Mouse (Mus musculus): ENCODE measurements around the gene Ints1.

Gene Ints1

DNA sequence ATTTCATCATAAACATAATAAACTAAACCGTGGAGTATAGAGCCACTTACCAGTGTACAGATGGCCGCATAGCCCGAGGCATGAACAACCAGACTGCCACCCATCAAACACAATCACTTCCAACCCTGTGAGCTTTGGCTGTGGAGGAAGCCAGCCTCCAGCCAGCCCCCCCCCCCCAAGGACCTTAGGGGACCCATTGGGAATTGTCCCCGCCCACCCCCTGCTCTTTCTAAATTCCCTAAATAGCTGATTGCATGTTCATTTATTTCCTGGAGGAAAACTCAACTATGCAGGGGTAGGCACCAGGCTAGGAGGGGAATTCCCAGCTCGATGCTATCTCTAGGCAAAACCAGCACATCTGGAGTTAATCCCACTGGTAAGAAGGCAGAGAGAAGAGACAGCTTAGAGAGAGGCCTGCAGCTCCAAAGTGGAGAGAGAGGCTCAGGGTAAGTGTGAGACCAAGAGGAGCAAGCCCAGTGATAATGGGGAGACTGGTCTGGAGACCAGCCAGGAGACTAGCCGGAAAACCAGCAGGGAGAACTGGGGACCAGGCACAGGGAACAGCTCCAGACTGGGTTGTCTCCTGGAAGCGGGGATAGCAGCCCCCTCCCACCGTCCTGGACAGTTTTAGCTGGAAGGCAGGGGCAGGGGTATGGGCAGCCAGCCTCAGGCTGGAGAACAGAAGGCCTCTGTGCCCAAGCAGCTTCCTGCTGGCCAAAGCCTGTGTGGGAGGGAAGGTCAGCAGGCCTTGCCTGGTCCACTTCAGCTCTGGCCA is 44.6 kb downstream of the Ints1 start:
- in situ Hi-C loops (cut with MboI; ENCODE audit: unreplicated experiment in 2 of 2), result no loop called here

DNA sequence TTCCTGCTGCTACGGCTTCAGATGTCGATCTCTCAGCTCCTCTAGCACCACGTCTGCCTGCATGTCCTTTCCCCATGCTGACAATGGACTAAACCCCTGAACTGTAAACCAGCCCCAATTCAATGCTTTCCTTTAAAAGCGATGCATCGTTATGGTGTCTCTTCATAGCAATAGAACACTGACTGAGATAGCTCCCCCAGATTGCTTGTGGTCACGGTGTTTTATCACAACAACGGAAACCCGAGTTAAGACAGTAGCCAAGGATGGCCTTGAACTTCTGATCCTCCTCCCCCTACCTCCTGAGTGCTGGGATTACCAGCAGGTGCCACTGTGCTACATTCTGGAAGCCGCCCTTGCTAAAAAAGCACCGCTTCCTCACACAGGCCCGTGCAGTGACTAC is 48.2 kb downstream of the Ints1 start:
- in situ Hi-C loops (cut with MboI; ENCODE audit: unreplicated experiment in 2 of 2), result no loop called here

DNA sequence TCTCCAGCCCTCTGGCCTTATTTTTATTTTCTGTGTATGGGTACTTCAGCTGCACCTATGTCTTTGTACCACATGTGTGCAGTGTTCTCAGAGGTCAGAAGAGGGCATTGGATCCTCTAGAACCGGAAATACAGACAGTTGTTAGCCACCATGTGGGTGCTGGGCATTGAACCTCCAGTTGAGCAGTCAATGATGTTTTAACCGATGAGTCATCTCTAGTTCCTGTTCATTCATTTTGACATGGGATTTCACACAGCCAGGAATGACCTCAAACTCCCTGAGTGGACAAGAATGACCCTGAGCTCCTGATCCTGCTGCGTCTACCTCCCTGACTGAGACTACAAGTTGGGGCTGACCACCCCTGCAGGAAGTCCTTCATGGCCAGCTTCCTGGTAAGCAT is 49.3 kb downstream of the Ints1 start:
- in situ Hi-C loops (cut with MboI; ENCODE audit: unreplicated experiment in 2 of 2), result no loop called here

DNA sequence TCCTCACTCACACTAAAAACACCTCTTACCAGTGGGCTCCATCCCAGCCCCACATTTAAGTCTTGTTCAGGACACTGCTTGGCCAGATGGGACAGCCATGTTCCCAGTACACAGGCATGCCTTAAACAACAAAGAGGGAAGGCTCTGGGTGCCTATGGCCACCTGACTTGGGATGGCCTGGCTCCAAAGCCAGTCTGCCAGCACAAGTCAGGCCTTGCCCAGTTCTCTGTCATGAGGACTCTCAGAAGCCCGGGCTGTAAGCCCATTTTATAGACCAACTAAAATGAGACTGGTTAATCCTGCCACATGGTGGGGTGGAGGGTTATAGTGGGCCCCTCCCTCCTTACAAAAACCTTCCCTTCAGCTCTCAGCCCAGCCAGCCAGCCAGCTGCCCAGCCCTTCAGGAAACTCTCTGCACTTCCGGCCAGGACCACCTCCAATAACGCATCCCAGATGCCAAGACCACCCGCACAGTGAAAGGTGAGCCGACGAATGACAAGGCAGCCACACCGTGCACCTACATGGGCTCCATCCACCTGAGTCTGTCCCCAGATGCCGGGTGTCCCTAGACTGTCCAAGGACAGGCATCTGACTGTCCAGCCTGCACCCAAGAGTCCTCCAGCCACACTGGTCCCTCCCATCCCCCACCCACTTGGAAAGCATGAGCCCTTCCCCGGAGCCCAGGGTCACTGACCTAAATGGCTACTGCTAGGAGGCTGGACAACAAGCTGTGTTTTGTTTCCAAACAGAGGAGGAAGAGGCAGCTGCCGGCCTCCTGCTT is 50.9 kb downstream of the Ints1 start:
- in situ Hi-C loops (cut with MboI; ENCODE audit: unreplicated experiment in 2 of 2), result loop anchor here in 1 of 2 experiments (5.0 kb wide), 1 partner anchor 88 kb away; no protein-coding TSS in a partner anchor

DNA sequence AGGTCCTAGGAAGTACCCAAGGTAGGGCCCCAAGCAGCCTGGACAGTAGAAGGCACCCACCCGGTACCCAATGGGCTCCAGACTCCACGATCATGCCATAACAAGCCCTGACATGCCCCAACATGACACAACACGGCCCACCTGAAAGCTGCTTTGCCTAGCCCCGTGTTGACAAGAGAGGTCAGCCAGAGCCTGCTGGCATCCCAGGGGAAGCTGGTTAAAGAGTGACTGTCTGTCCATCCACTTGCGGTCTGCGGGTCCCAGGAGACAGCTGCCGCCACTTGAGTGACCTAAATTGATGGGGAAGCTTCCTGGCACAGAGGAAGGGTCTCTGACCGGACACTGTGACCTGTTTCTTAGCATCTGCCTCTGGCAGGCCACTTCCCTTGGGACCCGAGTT is 52.4 kb downstream of the Ints1 start:
- in situ Hi-C loops (cut with MboI; ENCODE audit: unreplicated experiment in 2 of 2), result loop anchor here in 1 of 2 experiments (5.0 kb wide), 1 partner anchor 89 kb away; no protein-coding TSS in a partner anchor

DNA sequence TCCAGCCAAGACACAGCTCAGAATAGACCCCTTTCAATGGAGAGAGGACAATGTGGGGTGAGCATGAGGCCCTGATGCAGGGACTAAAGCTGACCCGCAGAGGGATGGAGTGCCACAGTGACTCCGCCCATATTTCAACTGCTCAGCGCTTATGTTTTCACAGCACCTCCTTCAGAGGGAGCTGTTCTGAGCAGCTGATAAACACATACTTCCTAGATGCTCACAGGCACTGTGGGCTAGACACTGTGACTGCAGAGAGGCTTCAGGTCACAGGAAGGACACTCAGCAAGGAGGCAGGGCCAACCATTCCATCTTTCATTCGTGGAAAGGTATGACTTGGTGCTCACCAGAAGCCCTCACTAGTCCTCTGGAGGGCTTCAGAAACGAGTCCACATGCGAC is 52.8 kb downstream of the Ints1 start:
- in situ Hi-C loops (cut with MboI; ENCODE audit: unreplicated experiment in 2 of 2), result loop anchor here in 1 of 2 experiments (5.0 kb wide), 1 partner anchor 90 kb away; no protein-coding TSS in a partner anchor

DNA sequence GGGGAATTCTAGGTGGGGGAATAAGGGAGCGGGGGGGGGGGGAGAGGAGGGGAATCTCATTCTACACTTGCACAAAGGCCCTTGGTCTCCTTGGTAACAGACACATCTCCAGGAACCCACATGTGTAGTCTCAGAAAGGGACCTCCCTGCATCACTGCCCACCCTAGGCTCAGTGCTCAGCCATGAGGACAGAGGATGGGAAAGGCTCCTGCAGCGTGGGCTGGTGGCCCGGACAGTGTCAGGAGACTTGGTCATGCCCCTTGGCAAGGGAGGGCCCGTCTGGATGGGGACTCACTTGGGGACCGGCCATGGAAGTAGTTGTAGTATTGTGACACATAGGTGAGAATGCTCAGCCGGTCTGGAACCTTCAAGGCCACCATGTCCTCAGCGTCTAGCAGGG is 56.5 kb downstream of the Ints1 start:
- in situ Hi-C loops (cut with MboI; ENCODE audit: unreplicated experiment in 2 of 2), result loop anchor here in 1 of 2 experiments (5.0 kb wide), 1 partner anchor 103 kb away; no protein-coding TSS in a partner anchor

DNA sequence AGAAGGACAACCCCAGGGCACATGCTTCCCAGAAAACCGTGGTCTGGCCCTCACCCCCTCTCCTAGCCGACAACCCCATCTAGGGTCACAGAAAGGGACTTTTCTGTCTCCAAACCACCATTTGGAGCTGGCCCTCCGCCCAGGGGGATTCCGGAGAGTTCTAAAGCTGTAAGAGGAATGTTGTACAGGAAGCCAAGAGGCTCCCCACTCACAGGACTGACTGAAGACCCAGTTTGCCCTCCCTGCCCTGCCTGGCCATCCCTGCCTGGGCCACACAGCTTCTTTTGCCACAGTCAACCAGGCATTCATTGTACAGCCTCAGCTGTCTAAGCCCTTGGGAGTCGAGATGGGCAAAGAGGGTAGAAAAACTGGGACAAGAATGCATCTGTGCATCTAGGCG is 56.9 kb downstream of the Ints1 start:
- in situ Hi-C loops (cut with MboI; ENCODE audit: unreplicated experiment in 2 of 2), result loop anchor here in 1 of 2 experiments (5.0 kb wide), 1 partner anchor 104 kb away; no protein-coding TSS in a partner anchor

DNA sequence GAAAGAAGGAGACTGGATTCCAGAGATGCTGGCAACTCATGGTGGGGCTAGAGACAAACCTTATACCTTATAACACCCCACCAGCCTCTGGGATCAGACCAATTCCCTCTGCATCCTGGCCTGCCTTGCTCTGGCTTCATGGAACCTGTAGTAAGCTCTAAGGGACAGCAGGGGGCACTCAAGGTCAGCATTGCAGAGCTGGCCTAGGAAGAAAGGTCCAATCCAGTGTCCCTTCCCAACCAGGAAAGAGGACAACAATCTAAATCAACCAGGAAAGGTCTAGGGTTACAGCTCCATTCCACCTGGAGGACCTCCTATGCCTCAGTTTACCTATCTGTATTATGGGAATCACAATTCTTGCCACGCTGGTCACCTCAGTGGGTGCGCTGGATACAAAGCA is 57.8 kb downstream of the Ints1 start:
- in situ Hi-C loops (cut with MboI; ENCODE audit: unreplicated experiment in 2 of 2), result loop anchor here in 1 of 2 experiments (5.0 kb wide), 1 partner anchor 105 kb away; no protein-coding TSS in a partner anchor

DNA sequence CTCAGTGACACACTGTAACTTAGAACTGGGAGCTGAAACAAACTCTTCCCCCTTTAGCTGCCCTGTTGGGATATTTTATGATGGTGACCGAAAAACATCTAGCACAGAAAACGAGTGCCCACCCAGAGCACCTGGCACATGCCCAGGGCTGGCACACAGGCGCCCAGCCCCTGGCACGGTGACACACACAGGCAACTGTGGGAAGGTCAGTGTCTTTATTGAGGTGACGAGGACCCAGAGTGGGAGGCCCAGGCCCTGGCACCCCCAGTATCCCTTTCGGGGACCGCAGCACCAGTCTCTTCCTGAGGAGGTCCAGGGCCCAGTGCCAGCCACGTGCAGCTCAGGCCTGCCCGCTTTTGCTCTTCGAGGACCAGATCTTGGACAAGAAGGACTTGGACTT is 69.0 kb downstream of the Ints1 start:
- in situ Hi-C loops (cut with MboI; ENCODE audit: unreplicated experiment in 2 of 2), result no loop called here

DNA sequence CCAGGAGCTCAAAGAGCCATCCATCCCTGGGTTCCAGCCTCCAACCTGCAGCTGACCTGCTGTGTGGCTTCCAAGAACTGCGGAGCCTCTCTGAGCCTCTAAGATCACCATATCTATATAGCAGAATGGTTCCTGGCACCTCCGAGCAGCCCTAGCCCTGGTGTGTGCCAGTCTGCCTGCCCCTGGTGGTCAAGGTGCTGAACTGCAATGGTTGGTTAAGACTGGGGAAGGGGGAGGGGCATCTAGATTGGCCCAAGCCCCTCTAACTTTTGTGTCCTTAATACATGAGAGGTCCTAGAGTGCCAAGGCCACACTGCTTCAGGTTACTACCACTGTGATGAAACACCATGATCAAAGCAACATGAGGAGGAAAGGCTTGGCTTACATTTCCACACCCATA is 72.6 kb downstream of the Ints1 start:
- in situ Hi-C loops (cut with MboI; ENCODE audit: unreplicated experiment in 2 of 2), result no loop called here

DNA sequence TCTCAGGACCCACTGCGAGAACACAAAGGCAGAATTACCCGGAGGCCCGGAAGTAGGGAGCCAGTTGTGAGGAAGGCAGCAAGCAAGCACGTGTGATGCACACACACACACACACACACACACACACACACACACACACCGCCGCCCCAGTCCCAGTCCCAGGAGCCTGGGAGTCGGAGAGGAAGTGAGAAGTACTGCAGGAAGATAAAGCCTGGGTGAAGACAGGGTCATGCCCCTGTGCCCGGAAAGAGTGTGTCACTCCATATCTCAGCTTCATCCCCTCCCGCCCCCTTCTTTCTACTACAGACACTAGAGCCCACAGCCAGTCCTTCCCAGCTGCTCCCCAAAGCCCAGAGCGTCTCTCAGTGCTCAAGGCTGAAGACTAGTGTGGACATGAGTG is 73.2 kb downstream of the Ints1 start:
- in situ Hi-C loops (cut with MboI; ENCODE audit: unreplicated experiment in 2 of 2), result no loop called here

Measured in v-Abl transformed pro-B cells (cell line).